Mouse (Mus musculus): ENCODE measurements around the gene Ncam2.
"Not testable (repeated sequence)": the region's sequence is repeated elsewhere in the genome, so short reads cannot be mapped to it uniquely, and the experiment has no call there.

Gene Ncam2

DNA sequence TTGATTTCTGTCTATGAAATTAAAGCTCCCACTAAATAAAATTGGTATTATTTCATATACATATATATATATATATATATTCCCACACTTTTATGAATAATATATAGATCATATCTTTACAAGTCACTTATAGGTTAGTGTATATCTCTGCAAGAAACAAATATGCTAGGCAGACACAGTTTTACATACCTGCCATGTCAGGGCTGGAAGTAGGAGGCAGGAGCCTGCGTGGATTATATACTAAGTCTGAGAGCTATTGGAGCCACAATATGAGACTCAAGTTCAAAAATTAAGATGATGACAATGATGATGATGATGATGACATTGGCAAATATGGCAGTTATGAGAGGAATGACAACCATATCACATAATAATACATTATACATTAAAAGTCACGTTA lies 85.4 kb downstream of the Ncam2 start:
- no peak for DNase-seq (ENCODE audit: low spot score in 2 of 2)

DNA sequence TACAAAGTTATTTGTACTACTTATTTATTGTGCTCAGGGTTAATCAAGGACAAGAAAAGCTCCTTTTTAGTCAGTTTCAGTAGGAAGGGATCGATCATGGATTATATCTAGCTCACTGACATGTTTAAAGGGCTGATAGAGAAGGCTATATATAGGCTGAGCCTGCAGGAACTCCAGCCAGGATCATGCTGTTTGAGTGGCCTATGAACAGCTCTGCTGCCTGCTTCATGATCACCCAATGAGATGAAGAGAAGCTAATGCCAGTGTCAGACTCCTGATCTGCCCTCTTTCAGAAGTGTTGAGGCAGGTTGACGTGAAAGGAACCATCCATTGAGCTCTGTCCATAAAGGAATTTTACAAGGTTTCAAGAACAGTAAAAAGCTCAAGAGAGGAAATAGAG lies 103.3 kb downstream of the Ncam2 start:
- no peak for DNase-seq (ENCODE audit: low spot score in 2 of 2)

DNA sequence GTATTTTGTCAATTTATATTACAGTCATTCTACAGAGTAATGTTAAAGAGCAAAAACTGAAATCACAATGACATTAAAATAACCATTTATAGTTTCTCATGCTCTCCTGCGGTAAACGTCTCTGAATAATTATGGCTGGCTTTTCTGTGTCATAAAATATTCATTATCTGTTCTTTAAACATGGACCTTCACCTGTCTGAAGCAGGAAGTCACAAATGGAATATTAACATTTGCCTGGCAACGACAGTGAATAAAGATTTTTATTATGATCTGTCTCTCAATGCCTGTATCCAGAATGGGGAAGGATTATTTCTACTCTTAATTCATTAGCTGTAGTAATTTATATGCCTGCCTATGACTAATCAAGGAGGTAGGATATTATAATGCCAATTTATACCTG lies 108.7 kb downstream of the Ncam2 start:
- no peak for DNase-seq (ENCODE audit: low spot score in 2 of 2)

DNA sequence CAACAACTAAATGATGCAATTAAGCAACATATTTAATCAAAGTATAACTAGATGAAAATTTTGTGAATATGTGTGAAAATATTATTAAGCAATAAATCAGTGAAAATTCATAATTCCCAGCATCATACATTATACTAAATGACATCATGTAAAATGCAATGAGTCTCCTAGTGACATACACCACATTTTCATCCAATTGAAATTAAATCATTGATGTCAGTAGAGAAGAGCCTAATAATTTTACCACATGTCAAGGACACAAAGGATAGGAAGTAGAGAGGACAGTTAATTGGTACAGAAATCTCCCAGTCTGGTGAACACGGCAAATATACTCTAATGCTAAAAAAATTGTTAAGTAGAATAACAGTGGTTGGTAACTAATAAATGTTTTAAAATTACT lies 118.5 kb downstream of the Ncam2 start:
- DNase-seq (ENCODE audit: low spot score in 2 of 2) = no peak

DNA sequence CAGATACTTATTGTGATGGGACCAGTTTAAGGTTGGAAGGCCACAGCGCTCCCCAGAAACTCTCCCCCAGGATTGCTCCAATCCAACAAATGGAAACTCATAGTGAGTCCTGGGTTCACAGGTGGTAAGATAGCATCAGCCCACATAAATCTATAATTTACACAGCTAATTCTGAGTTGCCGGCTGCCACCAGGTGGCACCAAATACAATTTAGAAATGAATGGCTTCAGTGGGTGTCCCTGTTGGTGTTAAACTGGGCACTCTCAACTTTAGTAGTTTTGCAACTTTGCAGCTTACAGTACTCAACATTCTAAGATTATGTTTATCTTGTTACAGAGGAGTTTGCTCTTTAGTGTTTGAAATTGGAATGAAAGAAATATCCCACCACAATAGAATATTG lies 130.0 kb downstream of the Ncam2 start:
- DNase-seq (ENCODE audit: low spot score in 2 of 2) = no peak

DNA sequence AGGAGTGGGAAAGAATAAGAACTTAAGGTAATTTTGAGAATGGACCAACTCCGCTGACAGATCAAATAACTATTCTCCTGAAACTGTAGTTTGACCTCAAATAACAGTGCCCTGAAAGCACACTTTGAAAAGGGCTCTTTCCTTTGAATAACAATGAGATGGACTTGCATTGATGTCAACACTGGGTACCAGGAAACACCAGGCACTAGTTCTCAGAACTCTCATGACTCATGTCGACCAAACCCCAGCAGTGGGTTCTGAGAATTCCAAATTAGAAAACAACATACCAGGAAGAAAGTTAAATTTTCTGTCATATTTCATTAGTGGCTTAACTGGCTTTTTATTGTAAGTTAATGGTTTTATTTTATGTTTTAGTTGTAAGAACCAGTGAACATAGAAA lies 165.4 kb downstream of the Ncam2 start:
- no peak for DNase-seq (ENCODE audit: low spot score in 2 of 2)

DNA sequence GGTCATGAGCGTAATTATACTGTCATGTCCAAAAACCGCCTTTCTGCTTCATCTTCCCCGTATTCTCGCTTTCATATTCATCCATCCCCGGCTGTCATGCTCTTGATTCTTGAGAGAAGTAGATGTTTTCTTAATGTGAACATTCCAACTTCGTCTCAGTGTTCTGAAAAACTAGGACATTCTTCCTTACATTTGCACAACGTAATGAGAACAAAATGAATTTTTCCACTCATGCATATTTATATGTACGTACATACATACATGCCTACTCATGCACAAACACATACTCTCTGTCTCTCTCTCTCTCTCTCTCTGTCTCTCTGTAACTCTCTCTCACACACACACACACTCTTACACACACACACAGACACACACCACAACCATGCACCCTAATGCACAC lies 173.7 kb downstream of the Ncam2 start:
- no peak for DNase-seq (ENCODE audit: low spot score in 2 of 2)

DNA sequence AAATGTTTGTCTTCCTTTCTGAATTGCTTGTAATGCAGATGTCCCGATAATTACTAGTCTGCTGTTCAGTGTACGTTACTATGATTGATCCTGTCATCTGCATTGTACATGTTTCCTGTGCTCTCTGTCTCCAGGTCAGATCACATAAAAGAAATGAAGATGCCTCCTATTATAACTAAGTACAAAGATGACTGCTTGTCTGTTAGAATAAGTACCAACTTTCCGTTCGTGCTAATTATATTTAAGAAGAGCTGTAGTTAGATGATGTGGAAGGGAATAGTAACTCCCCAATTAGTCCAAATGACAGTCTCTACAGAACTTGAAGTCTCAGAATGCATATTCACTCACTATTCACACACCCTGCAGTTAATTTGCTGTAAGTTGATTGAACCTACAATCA lies 179.9 kb downstream of the Ncam2 start:
- no peak for DNase-seq (ENCODE audit: low spot score in 2 of 2)

DNA sequence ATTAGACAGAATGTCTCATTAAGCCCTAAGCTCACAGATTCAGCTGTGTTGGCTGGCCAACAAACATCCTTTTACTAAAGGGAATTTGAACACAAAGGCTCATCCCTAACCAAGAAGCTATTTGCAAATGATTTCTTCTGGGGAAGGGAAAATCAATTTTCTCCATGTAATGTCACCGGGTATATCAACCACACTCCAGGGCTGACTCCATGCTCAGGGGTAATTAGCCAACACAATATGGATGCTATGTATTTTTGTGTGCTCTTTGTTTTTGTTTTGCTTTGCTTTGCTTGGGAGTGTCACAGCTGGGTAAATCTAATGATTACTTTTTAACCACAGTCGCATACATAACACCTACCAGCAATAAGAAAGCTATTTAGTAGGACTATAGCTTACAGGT lies 188.1 kb downstream of the Ncam2 start:
- DNase-seq (ENCODE audit: low spot score in 2 of 2) = no peak

DNA sequence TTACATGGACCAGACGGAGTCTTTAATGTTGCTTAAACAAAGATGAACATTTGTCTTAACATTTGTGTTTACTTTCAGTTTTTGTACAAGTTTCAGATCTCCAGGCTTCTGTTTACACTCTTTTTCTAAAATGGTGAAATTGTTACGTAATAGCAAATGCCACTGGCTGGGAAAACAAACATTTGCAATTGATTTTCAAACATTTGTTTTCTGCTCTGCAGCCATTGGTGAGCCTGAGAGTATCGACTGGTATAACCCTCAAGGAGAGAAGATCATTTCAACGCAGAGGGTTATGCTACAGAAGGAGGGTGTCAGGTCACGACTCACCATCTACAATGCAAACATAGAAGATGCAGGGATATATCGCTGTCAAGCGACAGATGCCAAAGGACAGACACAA lies 234.1 kb downstream of the Ncam2 start:
- DNase-seq (ENCODE audit: low spot score in 2 of 2) = no peak

DNA sequence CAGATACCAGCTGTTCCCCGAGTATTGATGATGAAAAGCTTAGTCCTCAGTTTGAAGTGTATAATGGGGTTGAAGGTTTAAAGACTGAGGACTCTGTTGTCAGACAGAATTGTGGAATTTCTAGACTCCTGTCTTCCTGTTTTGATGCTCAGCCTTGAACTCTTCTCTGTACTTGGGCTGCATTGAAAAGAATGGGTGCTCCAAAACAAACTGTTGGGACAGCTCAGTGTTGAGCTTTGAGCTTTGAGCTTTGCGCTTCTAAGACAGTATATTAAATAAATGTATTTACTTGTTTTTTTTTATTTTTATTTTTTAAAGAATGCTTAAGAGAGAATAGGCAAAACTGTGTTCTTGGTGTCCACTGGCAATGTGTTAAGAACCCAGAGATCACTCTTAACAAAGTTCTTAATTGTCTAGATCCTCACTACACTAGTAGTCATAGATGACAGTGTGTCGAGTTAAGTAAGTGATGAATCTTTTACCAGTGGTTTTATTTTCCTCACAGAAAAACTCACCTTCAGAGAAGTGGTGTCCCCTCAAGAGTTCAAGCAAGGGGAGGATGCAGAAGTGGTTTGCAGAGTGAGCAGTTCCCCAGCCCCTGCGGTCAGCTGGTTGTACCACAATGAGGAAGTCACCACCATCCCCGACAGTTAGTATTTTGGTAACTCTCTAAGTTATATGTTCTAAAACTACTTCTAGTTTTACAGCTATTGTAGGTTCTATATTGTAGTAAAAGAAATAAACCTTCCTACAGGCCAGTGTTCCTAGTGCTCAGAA lies 236.8 kb downstream of the Ncam2 start:
- DNase-seq (ENCODE audit: low spot score in 2 of 2) = no peak

DNA sequence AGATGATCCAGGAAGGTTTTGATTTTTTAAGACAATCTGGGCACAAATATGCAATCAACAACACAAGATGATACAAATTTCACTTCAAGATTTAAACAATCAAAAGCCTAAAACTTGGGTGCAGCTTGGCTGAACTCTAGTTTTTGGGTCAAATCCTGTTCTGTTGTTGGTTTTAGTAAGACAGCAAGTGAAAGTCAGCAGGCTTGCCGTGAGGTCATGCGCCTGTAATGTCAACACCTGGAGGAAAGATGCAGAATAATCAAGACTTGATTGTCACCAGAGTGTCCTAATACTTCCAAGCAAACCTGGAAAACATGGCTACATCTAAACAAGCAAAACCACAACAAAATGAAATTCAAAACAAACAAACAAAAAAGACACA lies 237.4 kb downstream of the Ncam2 start:
- no peak for DNase-seq (ENCODE audit: low spot score in 2 of 2)

DNA sequence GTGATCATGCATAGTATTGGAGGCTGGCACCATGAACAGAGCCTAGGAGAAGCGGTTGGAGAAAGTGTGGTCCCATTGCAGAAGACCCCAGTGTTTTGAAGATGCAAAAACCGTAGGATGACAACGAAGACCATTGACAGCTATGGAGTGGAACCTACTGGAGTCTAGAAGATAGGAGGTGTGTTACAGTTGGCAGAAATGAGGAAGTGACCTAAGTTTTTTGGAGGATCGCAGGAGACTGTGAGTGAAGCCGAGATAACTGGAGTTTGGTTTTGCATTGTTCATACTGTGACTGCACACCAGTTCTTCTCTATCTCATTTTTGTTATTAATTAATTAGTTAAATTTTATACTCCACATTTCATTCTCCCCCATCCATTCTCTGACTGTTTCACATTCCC lies 250.4 kb downstream of the Ncam2 start:
- no peak for DNase-seq (ENCODE audit: low spot score in 2 of 2)

DNA sequence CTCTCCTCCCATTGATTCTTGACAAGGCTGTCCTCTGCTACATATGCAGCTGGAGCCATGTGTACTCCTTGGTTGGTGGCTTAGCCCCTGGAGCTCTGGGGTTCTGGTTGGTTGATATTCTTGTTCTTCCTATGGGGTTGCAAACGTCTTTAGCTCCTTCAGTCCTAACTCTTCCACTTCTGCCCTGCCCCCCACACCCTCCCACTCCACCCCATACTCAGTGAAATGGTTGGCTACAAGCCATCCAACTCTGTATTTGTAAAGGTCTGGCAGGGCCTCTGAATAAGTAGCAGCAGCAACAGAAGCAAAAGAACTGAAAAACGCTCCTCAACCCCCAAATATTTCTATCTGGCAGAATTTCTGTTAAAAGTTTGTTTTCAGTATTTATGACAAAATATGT lies 252.5 kb downstream of the Ncam2 start:
- no peak for DNase-seq (ENCODE audit: low spot score in 2 of 2)

DNA sequence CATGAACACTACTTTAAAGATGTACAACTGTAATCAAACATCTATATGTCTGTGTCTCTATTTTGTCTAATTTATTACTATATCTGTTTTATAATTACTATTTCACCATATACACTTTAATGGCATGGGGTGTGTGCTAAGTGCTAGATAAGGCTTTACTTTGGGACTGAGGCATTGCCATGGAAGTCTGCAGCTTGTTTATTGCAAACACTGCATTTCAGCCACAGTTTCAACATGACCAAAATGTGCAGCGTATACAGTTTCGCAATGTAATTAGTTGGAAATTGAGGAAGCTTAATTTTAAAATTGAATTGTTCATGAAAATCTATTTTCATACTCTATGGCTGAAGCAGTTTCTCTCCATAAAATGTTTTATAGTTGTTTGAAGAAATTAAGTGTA lies 254.0 kb downstream of the Ncam2 start:
- DNase-seq (ENCODE audit: low spot score in 2 of 2) = no peak

DNA sequence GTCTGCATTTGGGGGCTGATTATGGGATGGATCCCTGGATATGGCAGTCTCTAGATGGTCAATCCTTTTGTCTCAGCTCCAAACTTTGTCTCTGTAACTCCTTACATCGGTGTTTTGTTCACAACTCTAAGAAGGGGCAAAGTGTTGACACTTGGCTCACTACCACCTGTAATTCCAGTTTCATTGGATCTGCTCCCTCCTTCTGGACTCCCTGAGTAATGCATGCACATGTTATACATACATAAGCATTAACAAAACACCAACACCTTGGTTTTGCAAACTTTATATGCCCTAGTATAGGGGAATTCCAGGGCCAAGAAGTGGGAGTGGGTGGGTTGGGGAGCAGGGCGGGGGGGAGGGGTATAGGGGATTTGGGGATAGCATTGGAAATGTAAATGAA lies 262.2 kb downstream of the Ncam2 start:
- not testable (repeated sequence) for DNase-seq (ENCODE audit: low spot score in 2 of 2)

DNA sequence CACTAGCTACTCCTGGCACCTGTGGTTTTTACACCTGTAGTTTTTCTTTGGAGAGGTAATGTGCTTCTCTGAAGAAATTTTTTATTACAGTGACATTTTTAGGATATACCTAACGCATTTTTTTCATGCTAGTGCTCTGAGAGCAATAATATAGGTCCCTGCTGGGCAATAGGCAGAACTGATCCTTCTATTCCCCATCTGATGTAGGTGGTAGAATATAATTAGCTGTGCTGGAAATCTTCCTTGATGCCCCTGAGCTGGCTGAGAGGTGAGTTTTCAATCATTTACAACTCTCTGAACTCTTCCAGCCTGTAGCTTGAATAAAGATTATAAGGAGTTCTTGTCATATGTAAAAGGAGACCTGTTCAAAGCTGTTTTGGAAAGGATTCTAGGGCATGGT lies 272.4 kb downstream of the Ncam2 start:
- DNase-seq (ENCODE audit: low spot score in 2 of 2) = no peak

DNA sequence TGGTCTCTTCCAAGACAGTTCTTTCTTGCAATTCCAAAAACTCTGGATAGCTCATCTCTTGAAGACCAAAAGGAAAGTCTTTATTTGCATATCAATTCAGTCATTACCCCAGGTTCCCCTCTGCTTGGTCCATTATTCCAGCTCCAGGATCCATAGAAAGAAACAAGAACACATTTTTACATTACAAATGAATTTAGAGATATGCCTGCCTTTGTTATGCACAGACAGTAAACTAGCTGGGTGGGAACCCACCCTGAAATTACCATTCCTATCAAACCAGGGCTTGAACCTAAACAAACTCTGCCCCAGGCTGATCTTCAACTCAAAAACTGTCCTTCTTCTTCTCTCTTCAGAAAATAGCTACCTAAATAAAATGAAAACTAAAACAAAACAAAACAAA lies 280.6 kb downstream of the Ncam2 start:
- no peak for DNase-seq (ENCODE audit: low spot score in 2 of 2)

DNA sequence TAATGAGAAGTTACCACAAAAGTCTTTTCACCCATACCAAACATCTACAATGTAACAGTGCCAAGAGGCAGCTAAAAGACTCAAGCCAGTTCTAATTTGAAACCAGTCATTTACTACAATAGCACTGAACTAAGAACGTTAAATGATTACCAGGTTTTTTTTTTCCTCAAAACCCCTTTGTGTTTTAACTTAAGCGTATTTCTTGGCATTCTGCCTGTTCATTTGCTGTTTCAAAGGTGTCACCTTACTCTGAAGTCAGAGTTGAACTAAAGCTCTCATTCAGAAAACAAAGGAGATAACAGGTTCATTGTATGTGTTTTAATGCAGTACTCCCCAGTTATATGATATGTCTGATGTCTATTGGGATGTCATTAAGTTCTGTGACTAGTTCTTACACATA lies 295.6 kb downstream of the Ncam2 start:
- DNase-seq (ENCODE audit: low spot score in 2 of 2) = no peak

DNA sequence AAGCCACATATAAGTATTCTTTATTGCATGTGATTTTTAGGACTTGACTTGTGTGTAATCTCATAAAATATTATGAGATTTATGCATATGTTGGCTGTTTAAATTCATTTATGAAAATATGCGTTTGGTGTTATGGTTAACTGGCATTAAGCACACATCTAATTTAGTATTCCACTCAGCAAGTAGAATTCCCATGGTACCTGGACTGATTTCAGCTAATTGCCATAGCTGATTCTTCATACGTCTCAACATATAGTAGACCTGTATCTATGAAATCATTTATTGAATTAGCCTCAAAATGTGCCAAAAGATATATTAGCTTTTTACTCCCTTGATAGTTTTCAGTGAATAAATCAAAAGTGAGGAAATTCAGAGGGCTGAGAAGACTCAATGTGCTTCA lies 302.1 kb downstream of the Ncam2 start:
- no peak for DNase-seq (ENCODE audit: low spot score in 2 of 2)

DNA sequence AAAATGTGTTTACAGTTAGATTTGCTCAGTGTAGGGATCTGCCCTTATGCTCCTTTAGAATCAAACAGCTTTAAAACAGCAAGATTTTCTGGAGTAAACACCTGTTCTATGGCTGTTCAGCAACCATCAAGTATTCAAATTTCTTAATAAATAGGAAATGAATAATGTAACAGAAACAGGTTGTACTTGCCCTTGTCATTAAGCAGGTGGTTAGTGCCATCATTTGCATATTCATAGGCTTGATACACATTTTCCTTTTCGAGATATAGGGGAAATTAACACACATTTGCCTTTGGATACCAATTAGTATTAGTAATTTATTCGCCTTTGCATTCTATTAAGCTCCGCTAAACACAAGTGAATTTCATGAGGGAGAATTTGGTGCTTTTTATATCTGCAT lies 335.7 kb downstream of the Ncam2 start:
- DNase-seq (ENCODE audit: low spot score in 2 of 2) = no peak

DNA sequence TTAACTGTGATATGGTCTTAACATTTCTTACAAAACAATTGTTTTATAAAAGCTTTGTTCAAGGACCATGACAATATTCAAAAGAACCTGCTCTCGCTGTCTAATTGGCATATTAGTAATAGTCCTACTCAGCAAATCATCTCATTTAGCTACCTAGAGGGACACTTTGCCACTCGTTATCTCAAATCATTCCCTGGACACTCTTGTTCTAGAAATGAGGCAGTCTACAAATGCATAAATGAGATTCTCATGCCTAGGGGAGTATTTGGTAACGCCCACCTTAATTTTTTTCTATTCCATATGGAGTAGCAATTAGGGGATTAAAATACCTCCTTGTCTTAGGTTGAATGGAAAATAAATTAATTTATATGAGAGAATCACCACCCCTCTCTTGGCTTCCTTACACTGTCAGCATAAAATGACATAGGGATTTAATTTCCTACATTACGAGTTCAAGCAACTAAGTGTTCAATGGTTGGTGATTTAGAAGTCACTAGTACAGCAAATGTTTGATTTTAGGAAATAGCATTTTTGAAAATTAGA lies 387.1 kb downstream of the Ncam2 start:
- no peak for DNase-seq (ENCODE audit: low spot score in 2 of 2)

DNA sequence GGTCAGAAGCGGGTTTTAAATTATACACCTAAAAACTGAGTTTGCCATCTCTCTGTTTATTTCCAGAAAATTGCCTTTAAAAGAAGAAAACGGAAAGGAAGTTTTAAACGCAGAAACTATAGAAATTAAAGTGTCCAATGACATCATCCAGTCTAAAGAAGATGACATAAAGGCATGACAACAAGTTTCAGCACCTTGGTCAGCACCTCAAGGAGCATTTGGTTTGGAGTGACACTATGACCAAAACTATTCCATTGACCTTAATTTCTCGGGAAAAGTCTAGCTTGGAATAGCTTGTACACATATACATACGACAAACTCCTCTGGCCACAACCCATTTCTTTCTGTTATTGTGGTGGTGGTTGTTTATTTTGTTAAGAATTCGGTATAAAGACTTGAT lies 422.8 kb downstream of the Ncam2 start:
- no peak for DNase-seq (ENCODE audit: low spot score in 2 of 2)

DNA sequence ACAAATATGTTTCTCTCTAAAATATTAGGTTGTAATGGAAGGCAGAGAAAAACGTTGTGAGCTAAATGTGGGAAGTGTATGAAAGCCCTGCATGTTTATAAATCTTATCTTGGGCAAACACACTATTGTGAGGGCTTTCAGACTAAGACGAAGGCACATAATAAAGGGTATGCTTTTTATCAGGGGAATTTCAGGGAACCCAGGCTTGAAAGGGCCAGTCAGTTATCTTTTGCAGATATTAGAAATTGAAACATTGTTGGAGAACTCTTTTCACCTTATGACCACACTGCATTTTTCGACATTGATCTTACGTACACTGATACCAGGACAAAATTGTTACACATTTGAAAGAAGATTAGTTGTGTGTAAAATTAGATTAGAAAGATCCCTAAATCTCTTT lies 423.3 kb downstream of the Ncam2 start:
- no peak for DNase-seq (ENCODE audit: low spot score in 2 of 2)
